Mouse (Mus musculus): Measurements from ENCODE around the gene Mycl. TPM values are rescaled to one million over a fixed set of nuclear protein-coding genes. Genes with fewer than 3 reads are reported as not detected.
A peak's percentile ranks its signal among the peaks of the same experiment; 100 is the strongest.

Gene Mycl
- total and polyA plus RNA-seq, 3 experiments, result not detected

GRCm38 (mm10) chr4:123016451-123016957, 21.1 kb downstream of the Mycl start, which contains the start of gene Trit1 (continued):
- TF ChIP-seq BHLHE40 (IDR thresholded peaks at IDR 0.05; ENCODE audit: borderline replicate concordance, low read depth, low read length), result peak; percentile 59
- TF ChIP-seq SMC3 (IDR thresholded peaks at IDR 0.05; ENCODE audit: low read depth, low read length), result no peak
- no peak for TF ChIP-seq RAD21 (IDR thresholded peaks at IDR 0.05; ENCODE audit: low read depth, low read length)
- TF ChIP-seq TAL1 (IDR thresholded peaks at IDR 0.05; ENCODE audit: low read length), result no peak
- no peak for TF ChIP-seq TCF12 (IDR thresholded peaks at IDR 0.05; ENCODE audit: low read depth, low read length)
- no peak for TF ChIP-seq JUND (IDR thresholded peaks at IDR 0.05; ENCODE audit: low read depth, low read length)
- no peak for TF ChIP-seq USF1 (IDR thresholded peaks at IDR 0.05; ENCODE audit: low read depth, low read length)
- TF ChIP-seq E2F4 (IDR thresholded peaks at IDR 0.05; ENCODE audit: borderline replicate concordance, low read depth, low read length), result no peak
- 0 out of 2 replicates have a peak, but pooled peaks have one; percentile 7 for TF ChIP-seq KAT2A (conservative IDR thresholded peaks at IDR 0.05; ENCODE audit: low read depth, low read length)
- TF ChIP-seq ZC3H11A (IDR thresholded peaks at IDR 0.05; ENCODE audit: low read depth, low read length), result no peak
- TF ChIP-seq MEF2A (IDR thresholded peaks at IDR 0.05; ENCODE audit: extremely low read depth, insufficient replicate concordance, low read depth, low read length, poor library complexity, severe bottlenecking), result no peak

- peaks cover 5% of the 10 kb centered on the region in 2 experiments; a peak in 2 of 4 replicates for H3K4me1 ChIP-seq (ENCODE audit: control insufficient read depth in 1 of 2, insufficient read depth in 2 of 2, low read length in 2 of 2)
- TF ChIP-seq NRF1 (IDR thresholded peaks at IDR 0.05; ENCODE audit: insufficient read depth, low read depth, low read length, poor library complexity, severe bottlenecking), result no peak
- no peak for TF ChIP-seq ETS1 (IDR thresholded peaks at IDR 0.05; ENCODE audit: low read depth, low read length)
- no peak for TF ChIP-seq ELF1 (IDR thresholded peaks at IDR 0.05; ENCODE audit: low read depth, low read length)
- peaks cover 57% of the 10 kb centered on the region for H3K79me2 ChIP-seq (ENCODE audit: control insufficient read depth, insufficient read depth, low read length, poor library complexity)
- no peaks in the 10 kb centered on the region for H3K27me3 ChIP-seq (ENCODE audit: control insufficient read depth in 1 of 2, insufficient read depth in 2 of 2, low read length in 2 of 2)
- peaks cover 10 to 17% of the 10 kb centered on the region in 2 experiments for H3K36me3 ChIP-seq (ENCODE audit: control insufficient read depth in 1 of 2, insufficient read depth in 2 of 2, low read length in 2 of 2)
- H3K27ac ChIP-seq (ENCODE audit: control insufficient read depth, low read depth, low read length), result no peak overlapping the region
- H3K9ac ChIP-seq (ENCODE audit: control insufficient read depth, low read depth, low read length, poor library complexity, severe bottlenecking), result no peak overlapping the region
- no peak overlapping the region for H3K4me3 ChIP-seq (ENCODE audit: control insufficient read depth in 1 of 2, insufficient read depth in 1 of 2, low read depth in 2 of 2, low read length in 2 of 2)
- no peaks in the 10 kb centered on the region for H3K9me3 ChIP-seq (replicated peaks; ENCODE audit: insufficient read depth, low read length)
- DNase-seq (ENCODE audit: low read depth, low spot score), result no peak
Observed at GRCm38 (mm10) chr4:123021591-123021990, 26.1 kb downstream of the Mycl start.

DNA sequence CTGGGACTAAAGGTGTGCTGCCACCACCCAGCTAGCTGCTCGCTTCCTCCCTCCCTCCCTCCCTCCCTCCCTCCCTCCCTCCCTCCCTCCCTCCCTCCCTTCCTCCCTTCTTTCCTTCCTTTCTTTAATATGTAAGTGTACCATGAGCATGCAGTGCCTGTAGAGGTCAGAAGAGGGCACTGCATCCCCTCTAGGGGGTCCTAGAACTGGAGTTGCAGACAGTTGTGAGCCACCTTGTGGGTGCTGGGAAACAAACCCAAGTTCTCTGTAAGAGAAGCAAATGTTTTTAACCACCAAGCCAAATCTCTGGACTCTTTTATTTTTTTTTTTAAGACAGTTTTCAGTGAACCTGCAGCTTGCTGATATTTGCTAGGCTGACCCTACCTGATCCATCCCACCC, 27.4 kb downstream of the Mycl start:
- Histone ChIP-seq H3K27ac (ENCODE audit: control insufficient read depth, low read depth, low read length) (no peak overlapping the region), H3K4me1 (ENCODE audit: control insufficient read depth in 1 of 2, insufficient read depth in 2 of 2, low read length in 2 of 2) (peaks cover 0 to 5% of the 10 kb centered on the region in 2 experiments; a peak in 2 of 4 replicates), H3K9me3 (replicated peaks; ENCODE audit: insufficient read depth, low read length) (no peaks in the 10 kb centered on the region), H3K4me3 (ENCODE audit: control insufficient read depth in 1 of 2, insufficient read depth in 1 of 2, low read depth in 2 of 2, low read length in 2 of 2) (no peak overlapping the region), H3K36me3 (ENCODE audit: control insufficient read depth in 1 of 2, insufficient read depth in 2 of 2, low read length in 2 of 2) (peaks cover 6 to 24% of the 10 kb centered on the region in 2 experiments), H3K79me2 (ENCODE audit: control insufficient read depth, insufficient read depth, low read length, poor library complexity) (peaks cover 51% of the 10 kb centered on the region), H3K9ac (ENCODE audit: control insufficient read depth, low read depth, low read length, poor library complexity, severe bottlenecking) (no peak overlapping the region), H3K27me3 (ENCODE audit: control insufficient read depth in 1 of 2, insufficient read depth in 2 of 2, low read length in 2 of 2) (no peaks in the 10 kb centered on the region)
- TF ChIP-seq POLR2AphosphoS5 (IDR thresholded peaks at IDR 0.05; ENCODE audit: borderline replicate concordance, low read depth, low read length), result no peak
- TF ChIP-seq CTCF (IDR thresholded peaks at IDR 0.05 in 2 of 3, conservative IDR thresholded peaks at IDR 0.05 in 1 of 3; ENCODE audit: control insufficient read depth in 1 of 3, insufficient read depth in 1 of 3, low read depth in 2 of 3, low read length in 3 of 3, poor library complexity in 1 of 3, severe bottlenecking in 1 of 3), result peak in 1 of 3 experiments; percentile 5; a peak in 1 of 6 replicates
- no peak for DNase-seq (ENCODE audit: low read depth, low spot score)
